Mouse (Mus musculus): ENCODE results near the gene Shb.

- TF ChIP-seq CTCF (IDR thresholded peaks at IDR 0.05; ENCODE audit: low read depth) (no peak), EP300 (IDR thresholded peaks at IDR 0.05; ENCODE audit: low read depth) (no peak)
Observed at GRCm38 (mm10) chr4:45399421-45400210, 132.7 kb downstream of the Shb start.

All from heart, postnatal 0 days (tissue).